Comparison of ENCODE assay signal across 8 mouse cellular contexts in the genomic region with DNA sequence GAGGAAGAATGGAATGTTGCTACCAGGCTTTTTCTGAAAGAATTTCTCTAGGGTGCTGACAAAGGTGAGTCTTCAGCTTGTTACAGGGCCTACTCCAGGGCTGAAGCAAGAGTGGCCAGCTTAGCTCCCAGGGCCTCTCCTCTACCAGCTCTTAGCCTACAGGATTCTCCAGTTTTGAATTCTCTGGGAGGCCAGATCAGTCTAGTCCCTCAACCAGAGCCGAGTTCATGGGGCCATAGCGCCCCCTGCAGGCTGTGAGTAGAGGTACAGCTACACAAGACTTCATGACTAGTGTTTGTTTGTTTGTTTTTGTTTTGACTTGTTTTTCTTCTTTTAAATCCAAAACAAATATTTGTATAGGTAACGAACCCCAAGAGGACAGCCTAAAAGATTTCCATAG.
A peak's percentile ranks its signal among the peaks of the same experiment; 100 is the strongest.
DNase-seq lines count a peak whose midpoint lies in the region; ATAC-seq and TF ChIP-seq lines count a peak whose summit lies in the region.

No protein-coding gene starts in this region.

- no peak for TF ChIP-seq POLR2A in liver, adult 2 months (IDR thresholded peaks at IDR 0.05; ENCODE audit: extremely low read depth, insufficient read depth, low read length)

- H3K4me1 ChIP-seq in liver, adult 2 months (ENCODE audit: control insufficient read depth, insufficient read depth, low read length): no peaks in the 10 kb centered on the region
- H3K4me1 ChIP-seq in liver, embryonic 12.5 days: no peaks in the 10 kb centered on the region

- H3K27ac ChIP-seq in liver, adult 2 months (replicated peaks; ENCODE audit: insufficient read depth, low read depth, low read length): no peak overlapping the region
- H3K27ac ChIP-seq in liver, embryonic 12.5 days: no peak overlapping the region

- DNase-seq in cerebellum, adult 11 months: peak; percentile 20
- no peak for DNase-seq in liver, adult 2 months (ENCODE audit: extremely low read depth, low read depth, low spot score)
- peak; percentile 3 for DNase-seq in c-Kit-positive CD71-positive TER-119-positive erythroid progenitor cells, embryonic 14.5 days (ENCODE audit: low spot score)
- peak; percentile 20 to 41 for DNase-seq in frontal cortex, postnatal 25 days (ENCODE audit: low spot score in 2 of 2)
- DNase-seq in thymus, postnatal 36 days: peak; percentile 41 to 45

- H3K36me3 ChIP-seq in liver, adult 2 months (ENCODE audit: control insufficient read depth, insufficient read depth, low read length): no peaks in the 10 kb centered on the region
- no peaks in the 10 kb centered on the region for H3K36me3 ChIP-seq in liver, embryonic 12.5 days

- TF ChIP-seq CTCF in liver, adult 2 months (IDR thresholded peaks at IDR 0.05; ENCODE audit: low read depth, low read length): peak; percentile 81

- no peak overlapping the region for H3K9ac ChIP-seq in liver, adult 2 months (ENCODE audit: low read depth, low read length)
- H3K9ac ChIP-seq in liver, embryonic 12.5 days: no peak overlapping the region

- no peak for ATAC-seq in cerebellum, adult (ENCODE audit: insufficient number of reproducible peaks, low FRiP score, low TSS enrichment)
- no peak for ATAC-seq in liver, embryonic 12.5 days
- ATAC-seq in megakaryocyte progenitor cell, adult 5-6 weeks (replicated peaks; ENCODE audit: poor library complexity): peak; percentile 71

- H3K9me3 ChIP-seq in liver, embryonic 12.5 days (replicated peaks): no peaks in the 10 kb centered on the region

- 5% methylated on average over 3 of the region's 3 CpGs for WGBS in liver, adult 2 months
- 1% methylated on average over 3 of the region's 3 CpGs for WGBS in liver, embryonic 12.5 days (ENCODE audit: insufficient replicate concordance)

- H3K27me3 ChIP-seq in liver, adult 2 months (ENCODE audit: control insufficient read depth, insufficient read depth, low read length): no peaks in the 10 kb centered on the region
- H3K27me3 ChIP-seq in liver, embryonic 12.5 days (replicated peaks): no peaks in the 10 kb centered on the region

- H3K4me2 ChIP-seq in liver, embryonic 12.5 days: no peak overlapping the region

- H3K4me3 ChIP-seq in liver, adult 2 months (ENCODE audit: insufficient read depth, low read depth, low read length): no peak overlapping the region
- H3K4me3 ChIP-seq in liver, embryonic 12.5 days: no peak overlapping the region

- no peaks in the 10 kb centered on the region for H3K79me2 ChIP-seq in liver, adult 2 months (ENCODE audit: control insufficient read depth, insufficient read depth, low read length)
